Mouse (Mus musculus): ENCODE measurements around the gene Gm5678. TPM values are rescaled to one million over a fixed set of nuclear protein-coding genes. Genes with fewer than 3 reads are reported as not detected.
A peak's percentile ranks its signal among the peaks of the same experiment; 100 is the strongest.

Gm5678 gene
- polyA plus RNA-seq, 1 experiment: not detected

- H3K36me3 ChIP-seq (ENCODE audit: control insufficient read depth, insufficient read depth, low read length): 0 out of 2 replicates have a peak, but pooled peaks cover 1% of the 10 kb centered on the region
- no peaks in the 10 kb centered on the region for H3K27me3 ChIP-seq (ENCODE audit: control insufficient read depth, insufficient read depth, low read length)
- H3K4me1 ChIP-seq (ENCODE audit: control insufficient read depth, insufficient read depth, insufficient read length, low read length): no peaks in the 10 kb centered on the region
- H3K27ac ChIP-seq (ENCODE audit: insufficient read depth, low read depth, low read length): no peak overlapping the region
- 90% methylated on average over 7 of the region's 7 CpGs for WGBS
- TF ChIP-seq CTCF (IDR thresholded peaks at IDR 0.05; ENCODE audit: extremely low read depth, insufficient read length, insufficient replicate concordance, low read depth, low read length) (no peak), POLR2A (IDR thresholded peaks at IDR 0.05; ENCODE audit: low read depth, low read length) (no peak)
- no peak overlapping the region for H3K4me3 ChIP-seq (ENCODE audit: low read depth, low read length)
Observed at GRCm38 (mm10) chr16:93596807-93597206, 31.1 kb upstream of the Gm5678 start.

- TF ChIP-seq CTCF (IDR thresholded peaks at IDR 0.05; ENCODE audit: extremely low read depth, insufficient read length, insufficient replicate concordance, low read depth, low read length) (no peak), POLR2A (IDR thresholded peaks at IDR 0.05; ENCODE audit: low read depth, low read length) (no peak)
- H3K4me3 ChIP-seq (ENCODE audit: low read depth, low read length): no peak overlapping the region
- 0 out of 2 replicates have a peak, but pooled peaks cover 1% of the 10 kb centered on the region for H3K36me3 ChIP-seq (ENCODE audit: control insufficient read depth, insufficient read depth, low read length)
- WGBS: 93% methylated on average over 9 of the region's 9 CpGs
- no peaks in the 10 kb centered on the region for H3K4me1 ChIP-seq (ENCODE audit: control insufficient read depth, insufficient read depth, insufficient read length, low read length)
- H3K27me3 ChIP-seq (ENCODE audit: control insufficient read depth, insufficient read depth, low read length): no peaks in the 10 kb centered on the region
- H3K27ac ChIP-seq (ENCODE audit: insufficient read depth, low read depth, low read length): no peak overlapping the region
Observed at GRCm38 (mm10) chr16:93597551-93597950, 30.3 kb upstream of the Gm5678 start.

DNA sequence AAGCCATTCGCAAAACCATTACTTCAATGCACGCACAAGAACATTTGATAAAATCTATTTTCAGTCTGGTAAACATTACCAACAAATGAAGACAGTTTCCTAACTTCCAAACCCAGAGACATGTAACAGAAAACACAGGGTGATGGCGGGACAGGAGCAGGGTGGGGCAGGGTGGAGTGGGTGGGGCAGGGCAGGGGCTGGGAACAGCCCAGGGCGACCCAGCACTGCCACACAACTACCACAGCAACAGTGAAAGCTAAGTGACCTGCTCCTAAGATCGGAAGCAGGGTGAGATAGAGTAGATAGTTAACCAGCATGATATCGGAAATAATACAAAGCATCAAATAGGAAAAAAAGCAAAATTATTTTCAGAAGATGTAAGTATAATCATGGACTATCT is 28.4 kb upstream of the Gm5678 start:
- Histone ChIP-seq H3K4me3 (ENCODE audit: low read depth, low read length) (no peak overlapping the region), H3K36me3 (ENCODE audit: control insufficient read depth, insufficient read depth, low read length) (0 out of 2 replicates have a peak, but pooled peaks cover 1% of the 10 kb centered on the region), H3K27me3 (ENCODE audit: control insufficient read depth, insufficient read depth, low read length) (no peaks in the 10 kb centered on the region), H3K4me1 (ENCODE audit: control insufficient read depth, insufficient read depth, insufficient read length, low read length) (peaks cover under 1% of the 10 kb centered on the region; the same call in 1 of the 2 replicates), H3K27ac (ENCODE audit: insufficient read depth, low read depth, low read length) (no peak overlapping the region)
- TF ChIP-seq POLR2A (IDR thresholded peaks at IDR 0.05; ENCODE audit: low read depth, low read length) (no peak), CTCF (IDR thresholded peaks at IDR 0.05; ENCODE audit: extremely low read depth, insufficient read length, insufficient replicate concordance, low read depth, low read length) (no peak)
- WGBS: 76% methylated on average over 6 of the region's 6 CpGs

DNA sequence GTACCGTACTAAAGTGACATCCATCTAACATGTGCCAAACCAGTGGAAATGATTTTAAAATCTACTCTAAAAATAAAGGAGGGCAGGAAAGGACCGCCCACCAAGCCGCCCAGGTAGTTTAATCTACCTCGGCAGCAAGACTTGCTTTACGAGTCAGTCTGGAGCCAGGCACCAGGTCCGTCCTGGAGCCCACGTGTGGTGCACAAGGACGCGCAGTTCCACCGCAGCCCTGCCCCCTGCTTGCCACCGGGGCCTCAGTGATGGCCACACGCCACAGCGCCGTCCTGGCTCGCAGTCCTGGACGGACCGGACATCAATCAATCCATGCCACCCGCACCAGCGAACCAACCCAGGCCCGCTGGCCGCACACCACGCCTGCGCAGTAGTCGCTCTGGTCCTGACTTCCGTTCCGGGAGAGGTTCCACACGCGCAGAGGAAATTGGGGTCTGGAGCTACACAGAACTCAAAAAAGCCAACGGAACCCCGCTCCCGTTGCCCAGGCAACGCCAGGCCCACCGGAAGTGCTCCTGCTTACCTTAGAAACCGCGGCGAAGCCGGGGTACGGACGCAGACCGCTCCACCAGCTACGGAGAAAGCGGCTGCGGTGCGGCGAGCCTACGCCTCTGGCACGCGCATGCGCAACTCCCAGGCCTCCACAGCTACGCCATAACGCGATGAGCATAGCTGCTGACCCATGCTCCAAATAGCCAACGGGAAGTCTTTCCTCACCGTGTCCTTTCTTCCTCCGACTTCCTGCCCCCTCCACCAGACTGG is 24.3 kb upstream of the Gm5678 start, which contains the start of gene Setd4:
Gene Setd4 (minus strand): TSS at position 625 of the 774 bp plus-strand sequence.
- peak within 1 kb of the TSS; percentile 84 for H3K27ac ChIP-seq (ENCODE audit: insufficient read depth, low read depth, low read length)
- no peaks in the 10 kb centered on the region for H3K27me3 ChIP-seq (ENCODE audit: control insufficient read depth, insufficient read depth, low read length)
- H3K4me3 ChIP-seq (ENCODE audit: low read depth, low read length): peak within 1 kb of the TSS; percentile 78
- peak; percentile 76 for TF ChIP-seq POLR2A (IDR thresholded peaks at IDR 0.05; ENCODE audit: low read depth, low read length)
- TF ChIP-seq CTCF (IDR thresholded peaks at IDR 0.05; ENCODE audit: extremely low read depth, insufficient read length, insufficient replicate concordance, low read depth, low read length): no peak
- under 1% methylated on average over 55 of the region's 55 CpGs for WGBS
- no peaks in the 10 kb centered on the region for H3K36me3 ChIP-seq (ENCODE audit: control insufficient read depth, insufficient read depth, low read length)
- H3K4me1 ChIP-seq (ENCODE audit: control insufficient read depth, insufficient read depth, insufficient read length, low read length): peaks cover 3% of the 10 kb centered on the region; the same call in 1 of the 2 replicates

- peaks cover 4% of the 10 kb centered on the region for H3K36me3 ChIP-seq (ENCODE audit: control insufficient read depth, insufficient read depth, low read length)
- H3K27me3 ChIP-seq (ENCODE audit: control insufficient read depth, insufficient read depth, low read length): no peaks in the 10 kb centered on the region
- peak overlapping the region; percentile 24; the same call in 1 of the 2 replicates for H3K4me3 ChIP-seq (ENCODE audit: low read depth, low read length)
- H3K27ac ChIP-seq (ENCODE audit: insufficient read depth, low read depth, low read length): peak overlapping the region; percentile 84
- WGBS: 8% methylated on average over 16 of the region's 16 CpGs
- peaks cover 5% of the 10 kb centered on the region; the same call in 1 of the 2 replicates for H3K4me1 ChIP-seq (ENCODE audit: control insufficient read depth, insufficient read depth, insufficient read length, low read length)
- TF ChIP-seq CTCF (IDR thresholded peaks at IDR 0.05; ENCODE audit: extremely low read depth, insufficient read length, insufficient replicate concordance, low read depth, low read length) (no peak), POLR2A (IDR thresholded peaks at IDR 0.05; ENCODE audit: low read depth, low read length) (no peak)
Observed at GRCm38 (mm10) chr16:93604481-93604969, 23.4 kb upstream of the Gm5678 start.

DNA sequence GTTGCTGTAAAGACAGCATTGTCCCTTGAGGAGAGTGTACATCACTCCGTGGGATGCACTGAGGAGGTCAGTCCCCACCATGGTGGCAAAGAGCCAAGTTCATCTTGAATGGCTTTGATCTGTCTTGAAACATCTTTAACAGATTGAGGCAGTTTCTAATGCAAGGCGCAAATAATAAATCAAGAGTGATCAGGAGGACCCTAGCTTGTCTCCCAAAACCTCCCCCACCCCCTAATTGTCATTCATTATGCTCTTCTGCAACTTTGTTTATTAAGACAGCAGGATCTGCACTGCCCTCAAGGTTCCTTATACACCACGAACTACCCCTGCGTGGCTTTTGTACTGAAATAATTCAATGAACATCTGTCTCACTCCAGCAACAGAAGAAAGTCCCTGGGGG is 22.3 kb upstream of the Gm5678 start, which contains the start of gene Cbr1:
Gene Cbr1 (plus strand): TSS at position 301 of the 400 bp plus-strand sequence.
- 82% methylated on average over 4 of the region's 4 CpGs for WGBS
- Histone ChIP-seq H3K36me3 (ENCODE audit: control insufficient read depth, insufficient read depth, low read length) (peaks cover 8% of the 10 kb centered on the region), H3K27me3 (ENCODE audit: control insufficient read depth, insufficient read depth, low read length) (no peaks in the 10 kb centered on the region), H3K27ac (ENCODE audit: insufficient read depth, low read depth, low read length) (no peak within 1 kb of the TSS), H3K4me3 (ENCODE audit: low read depth, low read length) (peak within 1 kb of the TSS; percentile 24; the same call in 1 of the 2 replicates), H3K4me1 (ENCODE audit: control insufficient read depth, insufficient read depth, insufficient read length, low read length) (peaks cover 8% of the 10 kb centered on the region; the same call in 1 of the 2 replicates)
- no peak for TF ChIP-seq CTCF (IDR thresholded peaks at IDR 0.05; ENCODE audit: extremely low read depth, insufficient read length, insufficient replicate concordance, low read depth, low read length)

DNA sequence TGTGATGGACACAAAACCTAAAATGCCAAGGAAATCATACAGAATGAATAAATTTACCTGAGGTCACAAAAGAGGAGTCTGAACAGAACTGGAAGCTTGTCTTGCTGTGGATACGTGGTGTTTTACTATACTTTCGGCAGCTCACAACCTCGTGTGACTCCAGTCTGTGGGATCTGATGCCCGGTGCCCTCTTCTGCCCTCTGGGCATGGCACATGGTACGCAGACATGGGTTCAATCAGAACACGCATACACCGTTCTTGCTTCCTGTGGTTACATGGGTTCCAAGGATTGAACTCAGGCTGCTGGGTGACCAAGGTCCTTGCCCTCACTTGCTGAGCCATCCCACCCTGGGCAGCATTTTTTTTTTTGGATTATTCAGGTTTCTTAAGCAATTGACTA is 21.8 kb upstream of the Gm5678 start:
- Histone ChIP-seq H3K27ac (ENCODE audit: insufficient read depth, low read depth, low read length) (no peak overlapping the region), H3K36me3 (ENCODE audit: control insufficient read depth, insufficient read depth, low read length) (peaks cover 10% of the 10 kb centered on the region), H3K4me1 (ENCODE audit: control insufficient read depth, insufficient read depth, insufficient read length, low read length) (peaks cover 9% of the 10 kb centered on the region; the same call in 1 of the 2 replicates), H3K4me3 (ENCODE audit: low read depth, low read length) (no peak overlapping the region), H3K27me3 (ENCODE audit: control insufficient read depth, insufficient read depth, low read length) (no peaks in the 10 kb centered on the region)
- TF ChIP-seq CTCF (IDR thresholded peaks at IDR 0.05; ENCODE audit: extremely low read depth, insufficient read length, insufficient replicate concordance, low read depth, low read length): no peak
- no peak for TF ChIP-seq POLR2A (IDR thresholded peaks at IDR 0.05; ENCODE audit: low read depth, low read length)
- WGBS: 91% methylated on average over 7 of the region's 7 CpGs

All from small intestine, adult 2 months (tissue).